Mouse (Mus musculus): ENCODE results near the gene Rsad1.
A peak's percentile ranks its signal among the peaks of the same experiment; 100 is the strongest.

The Rsad1 gene

DNA sequence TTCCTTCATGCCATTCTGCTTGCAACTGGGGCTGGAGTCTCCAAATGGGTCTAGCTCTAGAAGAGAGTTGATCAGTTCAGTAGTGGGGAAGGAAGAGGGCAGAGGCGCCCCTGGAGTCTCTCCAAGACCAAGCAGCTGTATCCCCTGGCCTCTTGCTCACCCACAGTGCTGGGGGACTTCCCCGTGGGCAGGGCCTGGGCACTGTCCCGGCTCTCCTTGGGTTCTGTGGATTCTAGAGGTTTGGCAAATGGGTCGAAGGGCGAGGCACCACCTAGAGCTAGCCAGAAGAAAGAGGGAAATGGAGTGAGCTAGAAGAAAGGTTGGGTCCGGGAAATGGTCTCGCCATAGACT lies 57.3 kb downstream of the Rsad1 start:
- no peak for DNase-seq (ENCODE audit: low read depth, low spot score)

DNA sequence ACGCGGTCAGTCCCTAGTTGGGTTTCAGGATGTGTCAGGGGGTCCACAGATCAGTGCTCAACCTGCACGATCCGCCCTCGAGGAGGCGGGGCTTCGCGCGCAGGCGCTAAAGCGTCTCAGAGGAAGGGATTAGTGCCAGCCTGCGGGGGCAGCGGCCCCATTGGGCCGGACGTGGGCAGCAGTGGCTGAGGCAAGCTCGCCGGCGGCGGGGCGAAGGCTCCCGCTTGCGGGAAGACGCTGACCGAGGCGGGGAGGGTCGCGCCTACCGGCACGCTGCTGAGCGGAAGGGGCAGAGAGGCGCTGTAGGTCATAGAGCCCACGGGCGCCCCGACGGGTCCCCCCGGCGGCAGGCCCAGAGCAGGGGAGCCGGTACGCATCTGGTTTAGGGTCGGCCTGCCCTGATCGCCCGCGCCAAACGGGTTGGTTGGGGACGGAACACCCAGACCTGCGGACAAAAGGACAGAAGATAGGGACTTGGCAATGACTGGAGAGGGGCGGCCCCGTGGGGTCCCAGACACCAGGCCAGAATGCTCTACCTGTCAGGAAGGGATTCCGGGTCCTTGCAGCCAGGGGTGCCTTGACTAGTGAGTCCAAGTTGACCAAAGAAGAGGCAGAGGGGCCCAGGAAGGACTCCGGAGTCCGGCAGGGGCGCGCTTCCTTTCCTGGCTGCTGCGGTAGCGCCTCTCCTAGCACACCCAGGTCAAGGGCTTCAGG lies 57.9 kb downstream of the Rsad1 start:
- DNase-seq (ENCODE audit: low read depth, low spot score) = peak; percentile 63

All from R1 (cell line).